Comparison of ENCODE assay signal across 18 mouse cellular contexts in genomic region chr3:41514683-41515305, GRCm38 (mm10). TPM values are rescaled to one million over a fixed set of nuclear protein-coding genes. Genes with fewer than 3 reads are reported as not detected.
A peak's percentile ranks its signal among the peaks of the same experiment; 100 is the strongest.
DNase-seq lines count a peak whose midpoint lies in the region; ATAC-seq and TF ChIP-seq lines count a peak whose summit lies in the region.
"Had no signal": no experiment of that assay in that cellular context is flagged by ENCODE, and none has a peak within 500 bp of the region (broad histone marks: within the 10 kb centered on the region; RNA-seq: fewer than 3 reads in every experiment).

No protein-coding gene starts in this region.

- ATAC-seq in intestine, embryonic 16.5 days, result peak; percentile 89
- ATAC-seq: liver, postnatal 0 days had no signal

- no peaks in the 10 kb centered on the region for H3K36me3 ChIP-seq in intestine, embryonic 16.5 days (ENCODE audit: control insufficient read depth, insufficient read depth, low read length)
- no peaks in the 10 kb centered on the region for H3K36me3 ChIP-seq in small intestine, adult 2 months (ENCODE audit: control insufficient read depth, insufficient read depth, low read length)
- H3K36me3 ChIP-seq: embryonic facial prominence, embryonic 12.5 days; hindbrain, embryonic 12.5 days; midbrain, embryonic 10.5 days had no signal

- H3K27me3 ChIP-seq in intestine, embryonic 16.5 days (replicated peaks; ENCODE audit: control insufficient read depth, insufficient read depth, low read length), result no peaks in the 10 kb centered on the region
- H3K27me3 ChIP-seq in small intestine, adult 2 months (ENCODE audit: control insufficient read depth, insufficient read depth, low read length), result no peaks in the 10 kb centered on the region
- H3K27me3 ChIP-seq: embryonic facial prominence, embryonic 12.5 days; hindbrain, embryonic 12.5 days had no signal

- no peak overlapping the region for H3K4me2 ChIP-seq in intestine, embryonic 16.5 days (ENCODE audit: low read depth, low read length)
- H3K4me2 ChIP-seq: embryonic facial prominence, embryonic 12.5 days; hindbrain, embryonic 12.5 days had no signal

- H3K4me3 ChIP-seq in intestine, embryonic 16.5 days (ENCODE audit: low read length), result no peak overlapping the region
- no peak overlapping the region for H3K4me3 ChIP-seq in small intestine, adult 2 months (ENCODE audit: low read depth, low read length)
- H3K4me3 ChIP-seq: embryonic facial prominence, embryonic 12.5 days; hindbrain, embryonic 12.5 days; midbrain, embryonic 10.5 days had no signal

- H3K9ac ChIP-seq in intestine, embryonic 16.5 days (ENCODE audit: low read depth, low read length), result no peak overlapping the region
- H3K9ac ChIP-seq: embryonic facial prominence, embryonic 12.5 days; hindbrain, embryonic 12.5 days; liver, postnatal 0 days had no signal

- peak; percentile 44 for DNase-seq in kidney, adult 9 months
- DNase-seq in kidney, postnatal 25 days, result no peak
- peak; percentile 24 for DNase-seq in NIH3T3 (ENCODE audit: low read depth)
- DNase-seq in urinary bladder, postnatal 10 days (ENCODE audit: low spot score), result no peak
- no peak for DNase-seq in heart, postnatal 10 days
- DNase-seq: adrenal gland, adult 2 months; B cell, adult 2 months; cerebellum, adult 9-11 months; gastrocnemius, postnatal 10 days; heart, adult 18-20 months; liver, postnatal 0 days; thymus, adult 18-20 months; thymus, postnatal 4 days had no signal

- 72% methylated on average over 11 of the region's 11 CpGs for WGBS in intestine, embryonic 16.5 days
- WGBS in small intestine, adult 2 months, result 41% methylated on average over 11 of the region's 11 CpGs

- no peaks in the 10 kb centered on the region for H3K9me3 ChIP-seq in intestine, embryonic 16.5 days (ENCODE audit: control insufficient read depth, low read length)
- H3K9me3 ChIP-seq: embryonic facial prominence, embryonic 12.5 days; hindbrain, embryonic 12.5 days; midbrain, embryonic 10.5 days had no signal

- no peak overlapping the region for H3K27ac ChIP-seq in intestine, embryonic 16.5 days (ENCODE audit: low read length)
- peak overlapping the region; percentile 51; the same call in 1 of the 2 replicates for H3K27ac ChIP-seq in small intestine, adult 2 months (ENCODE audit: insufficient read depth, low read depth, low read length)
- H3K27ac ChIP-seq: embryonic facial prominence, embryonic 12.5 days; hindbrain, embryonic 12.5 days; midbrain, embryonic 10.5 days had no signal

- TF ChIP-seq CTCF in small intestine, adult 2 months (IDR thresholded peaks at IDR 0.05; ENCODE audit: extremely low read depth, insufficient read length, insufficient replicate concordance, low read depth, low read length), result no peak

- H3K4me1 ChIP-seq in intestine, embryonic 16.5 days (ENCODE audit: control insufficient read depth, insufficient read depth, low read length), result no peaks in the 10 kb centered on the region
- H3K4me1 ChIP-seq in small intestine, adult 2 months (ENCODE audit: control insufficient read depth, insufficient read depth, insufficient read length, low read length), result peaks cover 4% of the 10 kb centered on the region
- H3K4me1 ChIP-seq: embryonic facial prominence, embryonic 12.5 days; hindbrain, embryonic 12.5 days; midbrain, embryonic 10.5 days had no signal

- intact Hi-C loops in heart, postnatal 10 days (cut with DNase I), result no loop called here

- TF ChIP-seq POLR2A in small intestine, adult 2 months (IDR thresholded peaks at IDR 0.05; ENCODE audit: low read depth, low read length), result no peak

RNA-seq across cellular contexts. Expression of gene Jade1, which starts 40.7 kb away (rescaled TPM):
- 14.8 and 16.9 TPM in 2 replicates for polyA plus RNA-seq in intestine, embryonic 16.5 days (2015; fragmentation: Nextera tagmentation; extraction: Ambion mirVana)
- 8.1 and 18.5 TPM in 2 replicates for polyA plus RNA-seq in small intestine, adult 2 months (2012; rRNA removed)
- total RNA-seq in heart, postnatal 10 days (2021), result 10 to 100 TPM; 35.4 to 42.4 TPM

Comparison
In these comparisons a context has a peak if more than half of its experiments do, and no peak if none do; other contexts are left out.
1. DNase-seq: peak in kidney, adult 9 months (single experiment) and NIH3T3 (single experiment); none in kidney, postnatal 25 days (0 of 2), urinary bladder, postnatal 10 days (single experiment) and heart, postnatal 10 days (0 of 2).